Mouse (Mus musculus): ENCODE measurements around the gene Otoa. TPM values are rescaled to one million over a fixed set of nuclear protein-coding genes. Genes with fewer than 3 reads are reported as not detected.

Otoa gene
- polyA plus RNA-seq, 1 experiment from 2014 or later, result not detected

DNA sequence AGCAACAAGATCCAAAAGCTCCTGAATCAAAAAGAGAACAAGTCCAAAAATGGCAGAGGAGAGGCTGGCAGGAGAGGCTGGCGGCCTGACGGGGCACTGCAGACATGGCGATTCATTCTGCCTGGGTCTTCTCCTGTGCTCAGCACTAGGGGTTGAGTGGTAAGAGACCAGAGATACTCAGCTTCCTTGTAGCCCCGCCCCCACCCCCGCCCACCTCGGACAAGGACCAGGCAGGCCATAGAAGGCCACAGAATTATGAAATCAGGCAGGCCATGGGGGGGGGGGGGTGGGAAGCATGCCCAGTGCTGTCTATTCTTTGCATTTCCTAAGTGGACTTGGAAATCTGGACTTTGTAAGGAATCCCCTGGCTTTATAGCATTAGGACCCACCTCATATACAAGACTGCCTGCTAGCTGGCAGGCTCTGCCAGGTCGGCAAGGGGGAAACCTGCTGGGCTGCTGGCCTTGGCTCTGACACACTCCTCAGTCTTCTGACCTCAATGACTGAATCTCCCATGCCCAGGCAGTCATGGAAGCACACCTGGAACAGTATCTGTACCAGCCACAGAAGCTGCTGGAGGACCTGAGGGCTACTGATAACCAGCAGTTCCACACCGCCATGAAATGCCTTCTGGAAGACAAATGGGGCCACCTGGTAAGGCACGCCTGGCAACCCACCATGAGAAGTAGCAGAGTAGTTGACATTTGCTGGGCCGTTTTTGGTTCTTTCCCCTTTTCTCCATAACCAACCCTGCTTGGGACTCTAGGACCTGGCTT is 17.4 kb downstream of the Otoa start:
- no peak overlapping the region for H3K27ac ChIP-seq
- H3K36me3 ChIP-seq (ENCODE audit: inconsistent target), result no peaks in the 10 kb centered on the region
- H3K79me2 ChIP-seq (ENCODE audit: inconsistent target), result no peaks in the 10 kb centered on the region
- WGBS (ENCODE audit: missing documents), result 80% methylated on average over 9 of the region's 10 CpGs
- no peak overlapping the region for H3K4me3 ChIP-seq (ENCODE audit: inconsistent target)

DNA sequence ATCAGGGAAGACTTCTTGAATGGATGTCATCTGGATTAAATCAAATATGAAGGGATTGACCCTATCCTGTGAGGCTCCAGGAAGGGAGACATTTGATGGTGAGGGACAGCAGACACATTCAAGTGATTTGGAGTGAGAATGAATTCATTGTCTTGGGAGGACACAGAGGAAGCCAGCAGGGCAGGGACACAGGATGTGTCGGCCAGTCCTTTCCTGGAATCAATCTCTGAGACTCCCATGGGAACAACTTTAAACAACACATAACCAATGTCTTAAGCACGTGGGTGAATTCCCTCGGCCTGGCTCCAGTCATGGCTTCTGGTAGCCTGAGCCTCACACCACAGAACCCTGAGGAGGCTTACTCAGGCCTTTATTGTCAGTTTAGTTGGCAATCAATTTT is 26.4 kb downstream of the Otoa start:
- Histone ChIP-seq H3K27ac (no peak overlapping the region), H3K36me3 (ENCODE audit: inconsistent target) (no peaks in the 10 kb centered on the region), H3K4me3 (ENCODE audit: inconsistent target) (no peak overlapping the region), H3K79me2 (ENCODE audit: inconsistent target) (no peaks in the 10 kb centered on the region)
- WGBS (ENCODE audit: missing documents), result 83% methylated on average over 2 of the region's 3 CpGs

DNA sequence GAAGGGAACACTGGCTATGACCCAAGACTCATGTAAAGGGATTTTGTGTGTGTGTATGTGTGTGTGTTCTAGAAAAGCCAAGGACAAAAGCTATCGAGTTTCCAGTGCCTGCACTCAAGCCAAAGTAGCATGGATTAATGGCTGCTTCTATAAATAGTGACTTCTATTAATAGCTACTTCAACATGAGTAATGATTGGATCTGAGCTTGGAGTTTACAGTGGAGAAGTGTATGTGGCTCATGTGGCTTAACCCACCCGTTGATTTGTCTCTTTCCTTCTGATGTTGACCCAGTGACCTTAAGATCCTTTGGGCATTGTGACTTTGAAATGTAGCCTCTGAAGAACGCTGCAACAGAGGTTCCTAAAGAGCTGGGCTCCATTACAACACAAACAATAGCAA is 29.9 kb downstream of the Otoa start:
- no peaks in the 10 kb centered on the region for H3K36me3 ChIP-seq (ENCODE audit: inconsistent target)
- WGBS (ENCODE audit: missing documents), result 36% methylated on average over 3 of the region's 3 CpGs
- H3K4me3 ChIP-seq (ENCODE audit: inconsistent target), result no peak overlapping the region
- no peak overlapping the region for H3K27ac ChIP-seq
- no peaks in the 10 kb centered on the region for H3K79me2 ChIP-seq (ENCODE audit: inconsistent target)

DNA sequence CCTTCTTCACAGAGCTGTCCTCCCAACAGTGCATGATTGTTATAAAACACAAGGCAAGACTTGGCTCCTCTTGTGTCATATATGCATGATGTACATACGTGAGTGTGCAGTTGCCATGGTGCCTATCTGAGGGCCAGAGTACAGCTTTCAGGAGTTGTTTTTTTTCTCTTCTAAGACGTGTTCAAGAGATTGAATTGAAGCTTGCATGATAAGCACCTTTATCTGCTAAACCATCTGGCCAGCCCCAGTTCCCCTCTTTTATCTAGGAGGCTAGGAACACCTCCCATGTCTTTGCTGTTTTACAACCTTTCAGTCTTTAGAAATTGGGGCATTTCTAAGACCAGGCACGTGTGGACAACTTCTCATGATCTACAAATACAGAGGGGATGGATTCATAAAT is 30.3 kb downstream of the Otoa start:
- Histone ChIP-seq H3K79me2 (ENCODE audit: inconsistent target) (no peaks in the 10 kb centered on the region), H3K36me3 (ENCODE audit: inconsistent target) (no peaks in the 10 kb centered on the region), H3K4me3 (ENCODE audit: inconsistent target) (no peak overlapping the region), H3K27ac (no peak overlapping the region)
- WGBS (ENCODE audit: missing documents), result 34% methylated on average over 3 of the region's 3 CpGs

DNA sequence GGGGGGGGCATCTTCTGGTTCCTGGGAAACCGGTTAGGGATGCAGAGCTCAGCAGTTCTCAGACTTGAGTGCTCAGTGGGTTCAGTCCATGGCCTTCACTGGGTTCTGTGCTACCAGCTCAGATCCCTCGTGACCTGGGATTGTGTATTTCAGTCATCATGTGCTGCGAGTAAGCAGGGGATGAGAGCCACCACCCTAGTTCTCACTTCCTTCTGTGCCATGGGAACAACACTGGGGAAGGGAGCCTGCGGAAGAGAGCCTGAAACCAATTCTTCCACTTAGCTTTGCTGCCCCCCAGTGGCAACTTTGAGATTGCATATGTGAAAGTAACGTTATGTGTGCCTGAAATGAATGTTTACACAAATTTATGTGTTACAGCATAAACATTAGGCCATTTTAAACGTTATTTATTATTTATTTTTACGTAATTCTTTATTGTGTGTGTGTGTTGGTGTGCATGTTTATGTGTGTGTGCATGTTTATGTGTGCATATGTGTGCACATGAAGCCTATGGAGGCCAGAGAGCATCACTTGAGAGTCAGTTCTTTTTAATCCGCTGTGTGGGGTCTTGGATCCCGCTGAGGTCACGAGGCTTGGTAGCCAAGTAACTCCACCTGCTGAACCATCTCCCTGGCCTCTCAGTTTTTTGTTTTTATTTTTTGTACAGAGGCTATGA is 38.8 kb downstream of the Otoa start:
- peak overlapping the region; percentile 54 for H3K27ac ChIP-seq
- no peaks in the 10 kb centered on the region for H3K79me2 ChIP-seq (ENCODE audit: inconsistent target)
- 11% methylated on average over 10 of the region's 10 CpGs for WGBS (ENCODE audit: missing documents)
- no peaks in the 10 kb centered on the region for H3K36me3 ChIP-seq (ENCODE audit: inconsistent target)
- no peak overlapping the region for H3K4me3 ChIP-seq (ENCODE audit: inconsistent target)

DNA sequence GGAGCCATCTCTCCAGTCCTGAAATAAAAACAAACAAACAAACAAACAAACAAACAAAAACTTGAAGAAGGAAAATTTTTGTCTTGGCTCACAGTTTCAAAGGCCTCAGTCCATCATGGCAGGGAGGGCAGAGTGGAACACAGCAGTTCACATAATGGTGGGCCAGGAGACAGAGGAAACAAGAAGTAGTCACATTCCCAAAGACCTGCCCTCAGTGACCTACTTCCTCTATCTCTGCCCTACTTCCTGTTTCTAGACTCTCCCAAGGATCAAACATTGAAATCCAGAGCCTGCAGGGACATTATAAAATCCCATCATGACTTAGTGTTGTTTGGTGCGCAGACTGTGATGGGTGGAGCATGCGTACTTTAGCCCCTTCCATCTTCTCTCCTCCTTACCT is 49.4 kb downstream of the Otoa start:
- 91% methylated on average over 2 of the region's 2 CpGs for WGBS (ENCODE audit: missing documents)
- H3K79me2 ChIP-seq (ENCODE audit: inconsistent target), result no peaks in the 10 kb centered on the region
- H3K27ac ChIP-seq, result no peak overlapping the region
- no peak overlapping the region for H3K4me3 ChIP-seq (ENCODE audit: inconsistent target)
- H3K36me3 ChIP-seq (ENCODE audit: inconsistent target), result no peaks in the 10 kb centered on the region

DNA sequence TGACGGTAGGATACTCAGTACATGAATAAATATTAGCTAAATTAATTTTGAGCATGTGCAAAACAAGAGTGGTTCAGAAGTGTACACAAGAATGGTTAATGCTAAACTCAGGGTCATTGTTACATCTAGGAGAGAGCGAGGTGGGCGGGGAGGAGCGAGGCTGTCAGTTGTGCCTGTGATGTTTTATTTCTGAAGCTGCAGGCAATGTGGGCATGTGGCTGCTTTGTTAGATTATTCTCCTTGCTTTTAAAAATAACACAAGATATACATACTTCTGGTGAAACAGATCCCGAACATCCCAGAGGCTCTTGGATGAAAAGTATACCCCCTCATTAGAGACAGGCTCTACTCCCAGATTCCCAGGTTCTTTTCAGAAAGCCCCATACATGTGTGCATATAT is 59.8 kb downstream of the Otoa start:
- Histone ChIP-seq H3K27ac (no peak overlapping the region), H3K4me3 (ENCODE audit: inconsistent target) (no peak overlapping the region), H3K79me2 (ENCODE audit: inconsistent target) (no peaks in the 10 kb centered on the region), H3K36me3 (ENCODE audit: inconsistent target) (no peaks in the 10 kb centered on the region)
- 91% methylated on average over 5 of the region's 5 CpGs for WGBS (ENCODE audit: missing documents)

DNA sequence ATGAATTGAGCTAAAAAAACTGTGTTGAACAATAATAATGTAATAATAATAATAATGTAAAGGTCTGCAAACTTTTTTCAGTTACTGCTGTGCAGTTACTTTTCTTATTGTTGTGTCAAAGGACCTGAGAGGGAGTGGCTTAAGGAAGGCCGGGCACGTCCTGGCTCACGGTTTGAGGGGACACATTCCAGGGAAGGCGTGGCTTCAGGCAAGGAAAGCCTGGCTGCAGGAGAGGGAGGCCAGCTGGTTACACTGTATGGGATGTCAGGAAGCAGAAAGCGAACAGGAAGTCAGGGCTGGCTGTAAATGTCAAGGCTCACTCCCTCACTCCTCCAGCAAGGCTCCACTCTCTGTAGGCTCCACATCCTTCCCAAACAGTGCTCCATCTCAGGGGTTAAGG is 69.2 kb downstream of the Otoa start:
- no peak overlapping the region for H3K27ac ChIP-seq
- WGBS (ENCODE audit: missing documents), result 75% methylated on average over 5 of the region's 5 CpGs
- no peaks in the 10 kb centered on the region for H3K36me3 ChIP-seq (ENCODE audit: inconsistent target)
- H3K79me2 ChIP-seq (ENCODE audit: inconsistent target), result no peaks in the 10 kb centered on the region
- H3K4me3 ChIP-seq (ENCODE audit: inconsistent target), result no peak overlapping the region

DNA sequence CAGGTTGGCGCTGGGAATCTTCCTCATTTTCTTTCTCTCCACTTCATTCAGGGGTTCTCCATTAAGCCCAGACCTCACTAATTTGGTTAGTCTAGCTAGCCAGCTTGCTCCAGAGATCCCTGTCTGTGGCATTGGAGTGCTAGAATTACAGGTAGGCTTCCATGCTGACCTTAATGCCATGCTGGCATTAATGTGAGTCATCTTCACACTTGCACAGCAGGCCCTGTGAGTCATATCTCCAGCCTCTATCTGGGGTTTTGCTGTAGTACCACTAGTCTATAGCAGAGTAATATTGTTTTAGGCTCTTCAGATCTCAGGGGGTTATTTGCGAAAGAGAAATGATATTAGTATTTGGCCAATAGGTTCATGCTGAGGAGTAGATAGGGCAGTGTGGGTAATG is 70.7 kb downstream of the Otoa start:
- no peaks in the 10 kb centered on the region for H3K79me2 ChIP-seq (ENCODE audit: inconsistent target)
- H3K4me3 ChIP-seq (ENCODE audit: inconsistent target), result no peak overlapping the region
- no peak overlapping the region for H3K27ac ChIP-seq
- H3K36me3 ChIP-seq (ENCODE audit: inconsistent target), result no peaks in the 10 kb centered on the region
- 86% methylated on average over 2 of the region's 2 CpGs for WGBS (ENCODE audit: missing documents)

DNA sequence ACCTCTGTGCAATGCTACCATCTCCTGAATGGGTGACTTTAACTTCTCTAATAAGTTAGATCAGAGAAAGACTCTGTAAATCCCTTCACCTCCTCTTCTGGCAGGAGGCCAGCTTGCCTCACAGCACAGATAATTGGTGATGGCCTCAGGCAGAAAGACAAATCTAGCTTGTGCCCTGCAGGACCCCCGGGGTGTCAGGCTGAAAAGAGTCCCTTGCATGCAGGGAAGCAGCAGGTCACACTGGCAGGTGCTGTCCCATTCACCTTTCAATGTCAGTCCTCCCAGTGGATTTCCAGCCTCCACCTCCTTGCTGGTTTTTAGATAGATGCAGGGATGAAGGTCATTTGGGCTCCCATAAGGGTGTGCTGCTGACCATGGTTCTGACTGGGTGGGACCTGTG is 84.2 kb downstream of the Otoa start:
- WGBS (ENCODE audit: missing documents), result 67% methylated on average over 1 of the region's 1 CpGs

DNA sequence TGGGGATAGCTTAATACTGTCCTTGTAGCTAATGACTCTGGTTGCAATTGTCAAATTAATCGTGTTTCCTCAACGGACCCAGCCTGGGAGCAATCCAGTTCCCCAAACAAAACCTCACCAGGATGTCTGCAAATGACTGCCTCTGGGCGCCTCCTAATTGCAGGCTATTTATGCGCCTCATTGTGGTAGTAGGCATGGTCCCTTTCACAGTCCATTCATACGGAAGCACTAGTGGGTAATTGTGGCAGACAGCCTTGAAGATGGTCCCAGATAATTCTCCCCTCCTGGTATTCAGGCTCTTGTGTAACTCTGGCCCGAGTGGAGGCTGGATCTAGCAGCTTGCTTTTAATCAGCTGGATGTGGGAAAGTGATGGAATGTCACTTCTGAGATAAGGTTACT is 90.4 kb downstream of the Otoa start:
- H3K36me3 ChIP-seq (ENCODE audit: inconsistent target), result no peaks in the 10 kb centered on the region
- H3K27ac ChIP-seq, result no peak overlapping the region
- H3K79me2 ChIP-seq (ENCODE audit: inconsistent target), result no peaks in the 10 kb centered on the region
- WGBS (ENCODE audit: missing documents), result 14% methylated on average over 6 of the region's 6 CpGs
- H3K4me3 ChIP-seq (ENCODE audit: inconsistent target), result no peak overlapping the region

More for the DNA sequence above, 84.2 kb downstream of the Otoa start:
- H3K4me3 ChIP-seq (ENCODE audit: inconsistent target), result no peak overlapping the region
- H3K27ac ChIP-seq, result no peak overlapping the region
- H3K36me3 ChIP-seq (ENCODE audit: inconsistent target), result no peaks in the 10 kb centered on the region
- H3K79me2 ChIP-seq (ENCODE audit: inconsistent target), result no peaks in the 10 kb centered on the region

DNA sequence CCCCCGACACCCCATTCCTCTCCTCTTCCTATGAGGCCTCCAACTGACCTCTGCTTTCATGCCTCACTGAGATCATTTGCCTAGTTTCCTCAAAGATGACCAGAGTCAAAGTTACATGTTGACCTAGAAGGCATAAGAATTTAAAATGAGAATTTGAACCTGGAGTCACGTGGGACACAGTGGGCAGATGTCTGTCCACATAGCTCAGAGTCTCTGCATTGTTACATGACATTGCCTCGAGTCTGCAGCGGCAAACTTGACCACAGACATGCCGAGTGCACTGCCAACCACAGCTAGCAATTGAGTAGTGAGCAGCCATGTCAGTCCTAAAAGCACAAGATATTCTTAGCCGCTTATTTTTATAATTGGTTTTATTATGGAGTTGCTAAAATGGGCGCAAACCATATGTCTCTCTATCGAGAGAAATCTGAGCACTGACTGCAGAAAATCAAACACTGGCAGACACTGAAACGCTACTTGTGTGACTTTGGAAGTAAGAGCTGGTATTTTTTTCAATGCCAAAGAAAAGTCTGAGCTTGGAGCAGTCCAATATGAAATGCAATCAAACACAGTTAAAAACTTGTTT is 105.8 kb downstream of the Otoa start:
- Histone ChIP-seq H3K79me2 (ENCODE audit: inconsistent target) (no peaks in the 10 kb centered on the region), H3K36me3 (ENCODE audit: inconsistent target) (no peaks in the 10 kb centered on the region), H3K27ac (no peak overlapping the region), H3K4me3 (ENCODE audit: inconsistent target) (no peak overlapping the region)
- 87% methylated on average over 9 of the region's 9 CpGs for WGBS (ENCODE audit: missing documents)

DNA sequence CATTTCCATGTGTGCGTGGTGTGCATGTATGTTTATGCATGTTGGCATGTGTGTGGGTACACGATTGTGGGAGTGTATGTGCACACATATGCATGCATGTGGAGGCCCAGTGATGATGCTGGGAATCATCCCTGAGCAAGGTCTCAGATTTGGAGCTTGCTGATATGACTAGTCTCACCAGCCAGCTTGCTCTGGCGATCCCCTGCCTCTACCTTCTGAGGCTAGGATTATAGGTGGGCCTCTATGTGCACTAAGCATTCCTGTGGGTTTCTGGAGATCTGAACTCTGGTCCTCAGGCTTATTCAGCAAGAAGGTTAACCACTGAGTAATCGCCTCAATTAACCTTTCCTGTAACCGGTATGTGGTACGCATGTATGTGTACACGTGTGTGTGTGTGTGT is 107.5 kb downstream of the Otoa start:
- Histone ChIP-seq H3K27ac (no peak overlapping the region), H3K4me3 (ENCODE audit: inconsistent target) (no peak overlapping the region), H3K79me2 (ENCODE audit: inconsistent target) (no peaks in the 10 kb centered on the region), H3K36me3 (ENCODE audit: inconsistent target) (no peaks in the 10 kb centered on the region)
- 80% methylated on average over 3 of the region's 7 CpGs for WGBS (ENCODE audit: missing documents)

DNA sequence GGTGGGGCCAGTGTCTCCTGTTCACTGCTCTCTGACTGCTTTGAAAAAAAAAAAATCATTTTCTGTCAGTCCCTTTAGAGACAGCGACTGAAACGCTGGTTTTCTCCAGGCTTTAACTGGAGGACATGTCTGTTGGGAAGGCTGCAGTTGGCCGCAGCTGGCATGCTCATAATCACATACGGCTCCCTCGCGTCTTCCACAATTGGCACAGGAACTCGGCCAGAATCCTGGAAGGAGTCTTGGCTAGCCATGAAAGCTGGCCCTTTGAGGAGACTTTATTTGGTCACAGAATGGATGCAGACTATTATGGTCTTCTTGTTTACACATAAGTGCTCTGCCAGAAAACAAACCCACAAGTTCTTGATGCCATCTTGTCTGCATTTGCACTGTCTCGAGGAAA is 117.5 kb downstream of the Otoa start:
- no peaks in the 10 kb centered on the region for H3K36me3 ChIP-seq (ENCODE audit: inconsistent target)
- H3K79me2 ChIP-seq (ENCODE audit: inconsistent target), result no peaks in the 10 kb centered on the region
- H3K27ac ChIP-seq, result no peak overlapping the region
- no peak overlapping the region for H3K4me3 ChIP-seq (ENCODE audit: inconsistent target)
- 91% methylated on average over 8 of the region's 8 CpGs for WGBS (ENCODE audit: missing documents)

DNA sequence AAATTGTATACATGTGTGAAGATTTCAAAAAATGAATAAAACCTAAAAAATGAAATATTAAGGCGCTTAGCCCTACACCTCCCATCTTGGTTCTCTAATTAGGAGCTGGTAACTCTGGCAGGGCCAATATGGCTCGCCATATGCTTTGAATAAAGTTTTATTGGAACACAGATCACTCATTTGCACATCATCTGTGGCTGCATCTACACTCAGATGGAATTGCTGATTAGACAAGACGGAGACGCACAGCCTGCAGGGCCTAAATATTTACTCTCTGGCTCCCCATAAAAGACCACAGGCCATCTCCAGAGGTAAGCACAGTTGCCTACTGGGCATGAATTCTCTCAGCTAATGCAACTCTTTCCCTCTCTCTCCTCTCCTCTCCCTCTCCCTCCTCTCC is 130.4 kb downstream of the Otoa start:
- H3K27ac ChIP-seq, result no peak overlapping the region
- WGBS (ENCODE audit: missing documents), result 84% methylated on average over 4 of the region's 4 CpGs
- H3K4me3 ChIP-seq (ENCODE audit: inconsistent target), result no peak overlapping the region
- no peaks in the 10 kb centered on the region for H3K36me3 ChIP-seq (ENCODE audit: inconsistent target)
- no peaks in the 10 kb centered on the region for H3K79me2 ChIP-seq (ENCODE audit: inconsistent target)
